Mouse (Mus musculus) 3134 (cell line): Measurements from ENCODE around the gene Ccdc22.

Experiments used
- DNase-seq: peaks from one replicate; pipeline ENCODE4 v3.0.0-alpha.2; 2011; ENCODE audit warnings: low spot score; ENCODE audit not compliant: insufficient read length; ENCODE audit errors: extremely low read depth

Gene Ccdc22

DNA sequence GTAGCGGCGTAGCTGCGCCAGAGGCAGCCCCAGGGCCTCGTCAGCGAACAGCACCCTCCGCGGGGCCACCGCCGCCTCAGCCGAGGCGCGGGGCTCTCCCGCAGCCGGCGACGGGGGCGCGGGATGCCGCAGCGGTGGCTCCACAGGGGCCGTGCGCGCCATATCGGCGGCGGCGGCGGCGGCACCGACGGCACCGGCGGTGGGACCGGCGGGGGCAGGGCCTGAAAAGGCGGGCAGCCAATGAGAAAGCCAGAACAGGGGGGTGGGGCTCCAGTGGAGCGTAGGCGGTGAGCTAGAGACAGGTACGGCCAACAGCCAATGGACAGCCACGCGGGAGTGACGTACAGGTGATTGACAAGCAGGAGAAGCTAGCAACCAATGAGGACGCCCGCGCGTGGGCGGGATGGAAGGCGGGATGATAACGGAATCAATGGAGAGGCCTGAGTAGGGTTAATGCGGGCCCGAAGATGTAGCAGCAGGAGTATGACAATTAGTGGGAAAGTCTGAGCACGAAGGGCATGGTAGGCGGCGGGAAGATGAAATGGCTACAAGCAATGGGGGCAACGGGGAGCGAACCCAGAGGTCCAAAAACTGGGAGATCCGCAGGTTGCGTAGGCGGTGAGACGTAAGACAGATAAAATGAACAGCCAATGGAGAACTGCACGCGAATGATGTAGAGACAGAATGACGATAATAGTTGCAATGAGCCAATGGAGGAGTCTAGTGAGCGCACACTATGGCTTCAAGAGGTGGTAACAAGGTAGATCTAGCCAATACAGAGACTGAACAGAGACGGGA lies 31.0 kb downstream of the Ccdc22 start, which contains the start of gene Ppp1r3f:
Gene Ppp1r3f, minus strand, starts transcription at position 197 of the 798 bp plus-strand sequence.
- DNase-seq, result peak; percentile 86

GRCm38 (mm10) chrX:7573176-7574086 lies 31.9 kb downstream of the Ccdc22 start, which contains the start of gene Foxp3:
TSS of gene Foxp3 (plus strand) at chrX:7573644.
- peak; percentile 39 for DNase-seq

GRCm38 (mm10) chrX:7572466-7572865 lies 32.9 kb downstream of the Ccdc22 start:
- no peak for DNase-seq

DNA sequence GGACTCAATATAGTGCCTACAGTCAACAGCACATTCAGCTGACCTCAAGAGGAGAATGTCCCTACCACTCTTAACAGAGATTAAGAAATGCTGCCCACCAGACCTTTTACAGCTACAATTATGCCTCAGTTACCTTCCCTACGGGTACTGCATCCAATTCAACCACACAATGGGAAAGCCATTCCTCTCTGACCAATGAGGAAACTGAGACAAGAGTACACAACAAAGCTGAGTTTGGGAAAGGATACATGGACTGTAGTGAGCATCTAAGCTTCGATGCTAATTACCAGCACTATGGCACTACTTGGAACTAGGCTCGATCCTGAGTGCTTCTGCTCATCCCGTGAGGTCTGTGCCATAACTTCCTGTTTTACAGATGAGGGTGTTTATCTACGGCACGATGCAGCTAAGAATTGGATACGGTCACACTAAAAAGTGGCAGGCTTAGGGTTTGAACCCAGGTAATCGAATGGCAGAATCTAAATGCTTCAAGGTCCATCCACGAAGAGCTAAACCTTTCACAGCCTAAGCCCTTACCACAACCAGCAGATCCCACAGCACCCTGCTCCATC lies 33.7 kb downstream of the Ccdc22 start:
- DNase-seq, result no peak

GRCm38 (mm10) chrX:7570481-7571175 lies 34.7 kb downstream of the Ccdc22 start:
- no peak for DNase-seq

GRCm38 (mm10) chrX:7567491-7567890 lies 37.8 kb downstream of the Ccdc22 start:
- DNase-seq, result no peak

DNA sequence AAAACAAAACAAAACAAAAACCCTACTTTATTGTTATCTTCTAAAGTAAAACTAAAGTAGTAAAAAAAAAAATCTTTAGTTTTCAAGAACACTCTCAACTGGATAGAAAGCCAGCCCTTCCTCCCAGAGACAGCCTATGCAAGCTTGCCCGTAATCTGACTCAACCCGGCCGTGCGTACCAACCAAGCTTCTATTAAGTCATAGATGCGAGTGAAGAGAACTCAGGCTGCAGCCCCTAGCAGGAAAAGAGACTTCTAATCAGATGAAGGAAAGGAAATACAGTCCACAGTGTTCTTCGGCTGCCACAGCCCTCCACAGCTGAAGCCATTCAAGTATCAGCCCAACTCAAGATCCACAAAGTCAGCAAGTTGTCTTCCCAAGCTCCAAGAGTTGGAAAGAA lies 39.0 kb downstream of the Ccdc22 start:
- DNase-seq, result no peak

DNA sequence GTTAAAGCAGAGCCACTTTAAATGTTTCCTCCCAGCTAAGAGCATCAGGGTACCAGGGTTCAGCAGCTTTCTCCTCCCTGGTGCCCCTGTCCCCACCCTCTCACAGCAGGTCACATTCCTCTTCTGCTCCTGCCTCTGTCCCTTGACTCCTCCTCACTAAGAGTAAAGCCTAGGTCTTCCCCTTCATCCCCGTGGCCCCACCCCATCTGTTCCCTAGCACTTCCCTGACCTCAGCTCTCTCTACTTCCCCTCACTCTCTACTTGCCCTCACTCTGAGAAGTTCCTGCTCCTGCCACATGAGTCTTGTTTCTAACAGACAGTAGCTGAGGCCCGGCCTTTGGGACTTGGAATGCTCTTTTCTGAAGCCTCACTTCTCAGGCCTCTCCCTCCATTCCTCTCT lies 42.2 kb downstream of the Ccdc22 start:
- no peak for DNase-seq

DNA sequence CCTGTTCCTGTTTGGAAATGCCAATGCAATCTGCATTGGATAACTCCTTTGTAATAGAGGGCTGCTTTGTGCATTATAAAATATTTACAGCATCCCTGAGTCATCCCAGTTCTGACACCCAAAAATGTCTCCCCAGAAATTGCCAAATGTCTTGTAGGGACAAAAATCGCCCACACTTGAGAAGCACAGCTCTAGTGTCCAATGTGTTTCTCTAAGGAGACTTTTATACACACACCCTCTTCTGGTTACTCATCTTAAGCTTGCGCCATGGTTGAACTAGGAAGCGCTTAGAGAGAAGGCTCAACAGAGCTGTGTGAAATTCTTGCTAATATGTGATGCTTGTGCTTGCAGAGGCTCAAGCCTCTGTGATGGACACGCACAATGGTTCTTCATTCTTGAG lies 51.8 kb downstream of the Ccdc22 start:
- no peak for DNase-seq
